Mouse (Mus musculus): ENCODE data around the gene Rptor. TPM values are rescaled to one million over a fixed set of nuclear protein-coding genes. Genes with fewer than 3 reads are reported as not detected.

The Rptor gene
- polyA plus RNA-seq, 1 experiment = 43.6 TPM

DNA sequence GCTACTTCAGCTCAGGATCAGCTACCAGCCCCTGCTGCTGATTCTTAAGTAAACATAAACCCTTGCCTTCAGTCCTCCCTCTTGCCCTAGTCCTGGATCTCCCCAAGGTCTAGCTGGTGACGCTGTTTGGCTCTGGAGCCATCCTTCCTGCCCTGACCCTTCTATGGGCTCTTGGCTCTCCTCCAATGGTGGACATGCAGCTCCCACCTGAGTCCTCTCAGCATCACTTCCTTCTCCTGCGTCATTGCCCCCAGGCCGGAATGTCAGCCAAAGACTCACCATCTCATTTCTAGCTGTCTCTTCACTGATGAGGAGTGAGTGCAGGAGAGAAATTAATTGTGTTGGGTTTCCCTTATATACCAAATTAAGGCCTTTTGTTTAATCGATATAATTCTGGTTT, 165.8 kb downstream of the Rptor start:
- 77% methylated on average over 4 of the region's 4 CpGs for WGBS
- no peak for TF ChIP-seq CTCF (IDR thresholded peaks at IDR 0.05; ENCODE audit: borderline replicate concordance, insufficient read depth, low read depth, low read length)
- no peak for TF ChIP-seq POLR2A (IDR thresholded peaks at IDR 0.05; ENCODE audit: borderline replicate concordance, insufficient read depth, low read length)

DNA sequence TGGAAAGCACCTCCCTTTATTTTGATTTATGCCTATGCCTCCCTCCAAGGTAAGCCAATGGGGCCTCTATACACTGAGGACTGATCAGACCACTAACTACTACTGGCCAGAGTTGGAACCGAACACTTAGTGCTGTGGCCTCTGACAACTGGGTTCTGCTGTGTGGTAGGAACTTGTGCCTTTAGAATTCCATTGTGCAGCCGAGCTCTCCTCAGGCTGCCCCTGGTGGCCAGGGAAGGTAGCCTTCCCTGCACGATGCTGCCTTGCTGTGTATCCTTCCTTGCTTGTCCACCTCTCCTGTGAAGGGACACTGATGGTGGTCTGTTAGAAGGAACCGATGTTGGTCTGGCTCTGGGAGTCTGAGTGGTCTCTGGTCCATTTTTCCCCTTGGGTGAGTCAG, 167.0 kb downstream of the Rptor start:
- WGBS = 66% methylated on average over 4 of the region's 4 CpGs
- H3K27ac ChIP-seq (ENCODE audit: insufficient read depth, low read length) = no peak overlapping the region
- peaks cover 42% of the 10 kb centered on the region for H3K4me1 ChIP-seq (ENCODE audit: control insufficient read depth, insufficient read depth, low read length)
- no peaks in the 10 kb centered on the region for H3K27me3 ChIP-seq (ENCODE audit: control insufficient read depth, insufficient read depth, low read length)
- peak; percentile 62 for TF ChIP-seq CTCF (IDR thresholded peaks at IDR 0.05; ENCODE audit: borderline replicate concordance, insufficient read depth, low read depth, low read length)
- TF ChIP-seq POLR2A (IDR thresholded peaks at IDR 0.05; ENCODE audit: borderline replicate concordance, insufficient read depth, low read length) = no peak
- peak in 1 of 2 experiments; percentile 35 for DNase-seq
- no peak overlapping the region for H3K4me3 ChIP-seq (replicated peaks; ENCODE audit: insufficient read depth, low read depth, low read length)

More for the DNA sequence above, 165.8 kb downstream of the Rptor start:
- no peak for DNase-seq
- Histone ChIP-seq H3K4me3 (replicated peaks; ENCODE audit: insufficient read depth, low read depth, low read length) (no peak overlapping the region), H3K27me3 (ENCODE audit: control insufficient read depth, insufficient read depth, low read length) (no peaks in the 10 kb centered on the region), H3K4me1 (ENCODE audit: control insufficient read depth, insufficient read depth, low read length) (peaks cover 36% of the 10 kb centered on the region), H3K27ac (ENCODE audit: insufficient read depth, low read length) (no peak overlapping the region)

DNA sequence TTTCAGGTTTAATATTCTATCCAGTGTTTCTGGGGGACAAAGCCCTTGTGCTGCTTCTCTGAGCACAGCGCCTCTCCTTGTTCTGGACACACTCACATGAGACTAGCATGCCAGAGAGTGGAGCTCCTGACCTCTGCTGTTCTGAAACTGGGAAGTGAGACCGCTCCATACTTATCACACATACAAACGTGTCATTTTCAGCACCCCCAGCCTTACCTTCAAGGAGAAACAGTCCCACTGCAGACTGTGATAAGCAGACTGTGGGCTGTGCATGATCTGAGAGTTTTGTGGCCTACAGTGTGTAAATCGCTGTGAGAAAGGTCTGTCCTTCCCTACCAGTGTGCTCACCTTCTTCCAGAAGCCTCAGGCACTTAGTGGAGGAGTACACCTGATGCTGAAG, 168.3 kb downstream of the Rptor start:
- TF ChIP-seq POLR2A (IDR thresholded peaks at IDR 0.05; ENCODE audit: borderline replicate concordance, insufficient read depth, low read length) (no peak), CTCF (IDR thresholded peaks at IDR 0.05; ENCODE audit: borderline replicate concordance, insufficient read depth, low read depth, low read length) (no peak)
- DNase-seq = no peak
- WGBS = 92% methylated on average over 4 of the region's 4 CpGs
- peaks cover 34% of the 10 kb centered on the region for H3K4me1 ChIP-seq (ENCODE audit: control insufficient read depth, insufficient read depth, low read length)
- no peak overlapping the region for H3K4me3 ChIP-seq (replicated peaks; ENCODE audit: insufficient read depth, low read depth, low read length)
- H3K27me3 ChIP-seq (ENCODE audit: control insufficient read depth, insufficient read depth, low read length) = no peaks in the 10 kb centered on the region
- no peak overlapping the region for H3K27ac ChIP-seq (ENCODE audit: insufficient read depth, low read length)

DNA sequence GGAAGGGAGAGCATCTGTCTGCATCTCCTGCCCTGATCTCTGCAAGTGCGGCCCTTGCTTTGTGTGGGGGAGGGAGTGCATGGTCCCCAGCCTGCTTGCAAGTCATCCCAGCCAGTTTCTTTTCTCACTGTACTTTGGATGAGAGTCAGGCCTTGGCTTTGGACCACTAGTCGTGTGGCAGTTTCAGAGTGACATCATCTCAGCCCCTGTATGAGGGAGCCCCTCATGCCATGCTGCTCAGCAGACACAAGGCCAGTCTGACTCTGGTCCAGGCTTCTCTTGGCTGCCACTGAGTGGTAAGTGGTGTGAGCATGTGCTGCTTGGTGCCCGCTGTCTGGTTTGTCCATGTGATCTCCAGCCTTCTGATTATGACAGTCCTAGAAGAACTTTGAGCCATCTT, 170.2 kb downstream of the Rptor start:
- Histone ChIP-seq H3K27ac (ENCODE audit: insufficient read depth, low read length) (0 out of 2 replicates have a peak overlapping the region, but pooled peaks have one; percentile 9), H3K4me3 (replicated peaks; ENCODE audit: insufficient read depth, low read depth, low read length) (no peak overlapping the region), H3K4me1 (ENCODE audit: control insufficient read depth, insufficient read depth, low read length) (peaks cover 28% of the 10 kb centered on the region), H3K27me3 (ENCODE audit: control insufficient read depth, insufficient read depth, low read length) (no peaks in the 10 kb centered on the region)
- peak; percentile 59 to 74 for DNase-seq
- TF ChIP-seq POLR2A (IDR thresholded peaks at IDR 0.05; ENCODE audit: borderline replicate concordance, insufficient read depth, low read length) (no peak), CTCF (IDR thresholded peaks at IDR 0.05; ENCODE audit: borderline replicate concordance, insufficient read depth, low read depth, low read length) (no peak)
- WGBS = 13% methylated on average over 3 of the region's 3 CpGs

DNA sequence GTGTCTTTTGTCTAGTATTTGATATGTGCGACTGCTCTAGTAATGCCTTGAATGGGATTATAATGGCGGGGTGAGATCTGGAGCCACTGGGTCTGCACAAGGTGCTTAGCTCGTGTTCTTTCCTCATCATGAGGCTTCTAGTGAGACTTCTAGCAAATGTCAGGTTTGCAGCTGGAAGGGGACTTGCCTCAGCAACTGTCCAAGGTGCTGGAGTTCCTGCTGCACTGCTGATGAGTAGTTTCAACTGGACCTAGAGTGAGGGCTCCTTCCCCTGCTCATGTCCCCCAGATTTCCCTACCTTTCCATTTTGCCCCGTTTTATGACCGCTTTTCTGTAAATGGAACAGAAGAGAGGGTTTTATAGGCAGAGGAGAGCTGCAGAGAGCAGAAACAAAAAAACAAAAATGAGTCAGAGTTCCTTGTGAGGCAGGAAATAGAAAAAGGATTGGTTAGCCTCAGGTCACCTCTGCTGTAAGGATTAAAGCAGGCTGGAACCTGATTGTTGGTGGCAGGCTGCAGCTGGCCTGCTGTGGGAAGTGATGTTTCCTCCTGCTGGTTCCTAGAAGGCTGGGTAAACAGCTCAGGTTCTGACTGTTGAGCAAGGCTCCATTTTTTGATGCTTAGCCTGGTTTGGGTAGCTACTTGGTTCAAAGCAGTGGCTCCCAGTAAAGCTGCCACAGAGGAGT, 172.5 kb downstream of the Rptor start:
- Histone ChIP-seq H3K27me3 (ENCODE audit: control insufficient read depth, insufficient read depth, low read length) (no peaks in the 10 kb centered on the region), H3K4me1 (ENCODE audit: control insufficient read depth, insufficient read depth, low read length) (peaks cover 31% of the 10 kb centered on the region), H3K4me3 (replicated peaks; ENCODE audit: insufficient read depth, low read depth, low read length) (no peak overlapping the region), H3K27ac (ENCODE audit: insufficient read depth, low read length) (no peak overlapping the region)
- no peak for DNase-seq
- 91% methylated on average over 5 of the region's 5 CpGs for WGBS
- TF ChIP-seq CTCF (IDR thresholded peaks at IDR 0.05; ENCODE audit: borderline replicate concordance, insufficient read depth, low read depth, low read length) = no peak
- no peak for TF ChIP-seq POLR2A (IDR thresholded peaks at IDR 0.05; ENCODE audit: borderline replicate concordance, insufficient read depth, low read length)

DNA sequence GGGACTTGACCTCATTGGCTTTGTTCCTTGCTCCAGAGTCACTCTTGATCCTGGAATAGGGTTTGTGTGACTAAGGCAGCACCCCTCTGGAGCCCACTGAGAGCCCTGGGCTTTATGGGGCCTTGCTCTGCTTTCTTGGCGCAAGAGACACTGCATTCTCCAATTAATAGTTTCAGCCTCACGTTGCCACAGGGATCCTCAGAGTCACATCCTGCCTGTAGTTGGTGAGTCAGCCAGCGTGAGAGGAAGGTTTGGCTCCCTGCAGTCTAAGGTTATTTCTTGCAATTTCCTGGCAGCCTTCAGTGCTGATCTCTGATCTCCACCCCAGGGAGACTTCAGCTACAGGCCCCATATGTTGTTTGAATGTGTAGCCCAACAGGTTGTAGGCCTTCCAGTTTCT, 174.5 kb downstream of the Rptor start:
- Histone ChIP-seq H3K4me3 (replicated peaks; ENCODE audit: insufficient read depth, low read depth, low read length) (no peak overlapping the region), H3K27ac (ENCODE audit: insufficient read depth, low read length) (0 out of 2 replicates have a peak overlapping the region, but pooled peaks have one; percentile 14), H3K27me3 (ENCODE audit: control insufficient read depth, insufficient read depth, low read length) (no peaks in the 10 kb centered on the region), H3K4me1 (ENCODE audit: control insufficient read depth, insufficient read depth, low read length) (peaks cover 43% of the 10 kb centered on the region)
- 16% methylated on average over 3 of the region's 3 CpGs for WGBS
- TF ChIP-seq POLR2A (IDR thresholded peaks at IDR 0.05; ENCODE audit: borderline replicate concordance, insufficient read depth, low read length) (no peak), CTCF (IDR thresholded peaks at IDR 0.05; ENCODE audit: borderline replicate concordance, insufficient read depth, low read depth, low read length) (no peak)
- peak; percentile 59 to 84 for DNase-seq

DNA sequence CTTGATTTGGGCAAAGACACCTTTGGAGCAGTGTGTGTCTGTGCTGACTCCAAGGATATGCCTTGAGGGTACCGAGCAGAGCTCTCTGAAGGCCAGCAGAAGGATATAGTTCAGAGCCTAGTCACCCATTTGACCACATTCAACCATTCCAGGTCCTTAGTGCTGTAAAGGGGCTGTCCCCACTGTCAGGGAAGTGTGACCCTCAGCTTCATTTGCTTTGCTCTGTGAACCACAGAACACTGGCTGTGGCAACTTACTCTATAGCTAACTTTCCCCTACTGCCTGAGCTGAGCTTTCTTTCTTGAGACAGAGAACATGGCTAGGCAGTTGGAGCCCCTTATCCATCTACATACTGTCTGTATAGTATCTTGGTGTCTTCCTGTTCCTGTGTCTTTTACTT, 175.2 kb downstream of the Rptor start:
- H3K4me3 ChIP-seq (replicated peaks; ENCODE audit: insufficient read depth, low read depth, low read length) = no peak overlapping the region
- no peaks in the 10 kb centered on the region for H3K27me3 ChIP-seq (ENCODE audit: control insufficient read depth, insufficient read depth, low read length)
- TF ChIP-seq CTCF (IDR thresholded peaks at IDR 0.05; ENCODE audit: borderline replicate concordance, insufficient read depth, low read depth, low read length) (no peak), POLR2A (IDR thresholded peaks at IDR 0.05; ENCODE audit: borderline replicate concordance, insufficient read depth, low read length) (no peak)
- peaks cover 47% of the 10 kb centered on the region for H3K4me1 ChIP-seq (ENCODE audit: control insufficient read depth, insufficient read depth, low read length)
- H3K27ac ChIP-seq (ENCODE audit: insufficient read depth, low read length) = peak overlapping the region; percentile 23; the same call in 1 of the 2 replicates
- DNase-seq = no peak
- WGBS = 37% methylated on average over 1 of the region's 1 CpGs

DNA sequence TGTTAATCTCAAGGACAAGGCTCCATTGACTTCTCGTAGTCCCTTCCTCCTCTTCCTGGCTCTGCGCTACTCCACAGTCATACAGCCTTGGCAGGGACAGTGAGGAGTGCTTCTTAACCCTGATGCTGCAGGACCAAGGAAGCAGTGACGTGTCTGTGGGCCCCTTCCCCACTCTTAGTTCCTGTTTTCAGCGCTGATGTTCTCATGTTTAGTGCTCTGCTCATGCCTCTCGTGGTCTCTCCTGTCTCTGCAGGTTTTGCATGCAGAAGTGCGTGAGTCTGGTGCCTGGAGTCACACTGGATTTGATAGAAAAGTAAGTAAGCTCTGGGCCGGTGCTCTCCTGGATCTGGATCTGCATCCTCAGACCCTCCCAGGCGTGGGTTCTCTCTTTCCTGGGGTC, 177.6 kb downstream of the Rptor start:
- Histone ChIP-seq H3K27me3 (ENCODE audit: control insufficient read depth, insufficient read depth, low read length) (no peaks in the 10 kb centered on the region), H3K4me3 (replicated peaks; ENCODE audit: insufficient read depth, low read depth, low read length) (no peak overlapping the region), H3K27ac (ENCODE audit: insufficient read depth, low read length) (no peak overlapping the region), H3K4me1 (ENCODE audit: control insufficient read depth, insufficient read depth, low read length) (peaks cover 47% of the 10 kb centered on the region)
- no peak for DNase-seq
- WGBS = 90% methylated on average over 8 of the region's 8 CpGs
- no peak for TF ChIP-seq POLR2A (IDR thresholded peaks at IDR 0.05; ENCODE audit: borderline replicate concordance, insufficient read depth, low read length)
- TF ChIP-seq CTCF (IDR thresholded peaks at IDR 0.05; ENCODE audit: borderline replicate concordance, insufficient read depth, low read depth, low read length) = no peak
